Comparison of ENCODE assay signal across 8 mouse cellular contexts in genomic region chr4:34777677-34778527, GRCm38 (mm10). TPM values are rescaled to one million over a fixed set of nuclear protein-coding genes. Genes with fewer than 3 reads are reported as not detected.
DNase-seq lines count a peak whose midpoint lies in the region; ATAC-seq and TF ChIP-seq lines count a peak whose summit lies in the region.

Gene Smim8, minus strand, starts transcription at chr4:34778423.

- H3K4me2 ChIP-seq in hindbrain, embryonic 15.5 days, result peak within 1 kb of the TSS; percentile 82

- peak within 1 kb of the TSS; percentile 68 for H3K4me3 ChIP-seq in hindbrain, embryonic 15.5 days

- POLR2A ChIA-PET in Patski (lab: Charles Lee), result interaction anchor here (0.6 kb wide), 1 partner anchor 92 kb away, joined by 3 read pairs; no protein-coding TSS in a partner anchor

- WGBS in hindbrain, embryonic 15.5 days, result 5% methylated on average over 40 of the region's 40 CpGs

- in situ Hi-C loops in Patski (cut with MboI; ENCODE audit: low pct_unique_long_range_greater_than_20kb), result no loop called here

- no peaks in the 10 kb centered on the region for H3K9me3 ChIP-seq in hindbrain, embryonic 15.5 days

- no peaks in the 10 kb centered on the region for H3K27me3 ChIP-seq in Patski
- no peaks in the 10 kb centered on the region for H3K27me3 ChIP-seq in hindbrain, embryonic 15.5 days

- H3K4me1 ChIP-seq in hindbrain, embryonic 15.5 days (replicated peaks), result peaks cover 6% of the 10 kb centered on the region; the same call in 1 of the 2 replicates

- peak within 1 kb of the TSS; percentile 88 for H3K27ac ChIP-seq in hindbrain, embryonic 15.5 days (replicated peaks)

- H3K9ac ChIP-seq in hindbrain, embryonic 15.5 days, result peak within 1 kb of the TSS; percentile 68

- H3K36me3 ChIP-seq in hindbrain, embryonic 15.5 days, result no peaks in the 10 kb centered on the region

- CTCF ChIA-PET in Patski (lab: Charles Lee), result interaction anchor here (1.0 to 1.5 kb wide), 4 partner anchors 8 to 149 kb away, joined by 3 to 6 read pairs (median 4); no protein-coding TSS in a partner anchor

- peak; percentile 99 for ATAC-seq in Patski
- peak; percentile 97 for ATAC-seq in hindbrain, embryonic 15.5 days (ENCODE audit: low FRiP score, low read depth)

- DNase-seq in Patski (ENCODE audit: low read depth, low spot score), result peak; percentile 53
- DNase-seq in cerebellum, postnatal 14 days, result peak; percentile 97
- peak; percentile 87 for DNase-seq in frontal cortex, postnatal 25 days (ENCODE audit: low spot score in 2 of 2)
- peak; percentile 76 for DNase-seq in left cerebral cortex, adult 11 months (ENCODE audit: low spot score)
- peak; percentile 94 for DNase-seq in lung, postnatal 4 days
- peak; percentile 91 for DNase-seq in retina, postnatal 7 days (ENCODE audit: low read depth, low spot score)
- peak; percentile 88 for DNase-seq in urinary bladder, adult 2 months (ENCODE audit: low spot score)

- TF ChIP-seq CTCF in Patski (IDR thresholded peaks at IDR 0.05), result peak; percentile 95

RNA-seq across cellular contexts. Expression of gene Smim8, which starts in this region (rescaled TPM):
- polyA plus RNA-seq in Patski (2021), result 18.7 TPM
- 48.6 and 50.3 TPM in 2 replicates for polyA plus RNA-seq in hindbrain, embryonic 15.5 days (2015; fragmentation: Nextera tagmentation; extraction: Ambion mirVana)
- polyA plus RNA-seq in urinary bladder, adult 2 months (2012; rRNA removed), result 29.1 and 32.1 TPM in 2 replicates

Comparison
In these comparisons a context has a peak if more than half of its experiments do, and no peak if none do; other contexts are left out.
1. Peak in every context shown above with its lines: DNase-seq, ATAC-seq, H3K4me3 ChIP-seq and H3K27ac ChIP-seq.